Mouse (Mus musculus) liver, embryonic 14.5 days (tissue): ENCODE data around the gene Tmie.

Experiments
- CTCF ChIP-seq: IDR thresholded peaks from 2 replicates; pipeline ENCODE4 v1.5.1; 2016; ENCODE audit warnings: antibody characterized with exemption, low read depth, control low read depth
- EP300 ChIP-seq: IDR thresholded peaks from 2 replicates; pipeline ENCODE4 v1.6.1; 2016; ENCODE audit warnings: antibody characterized with exemption, low read depth

DNA sequence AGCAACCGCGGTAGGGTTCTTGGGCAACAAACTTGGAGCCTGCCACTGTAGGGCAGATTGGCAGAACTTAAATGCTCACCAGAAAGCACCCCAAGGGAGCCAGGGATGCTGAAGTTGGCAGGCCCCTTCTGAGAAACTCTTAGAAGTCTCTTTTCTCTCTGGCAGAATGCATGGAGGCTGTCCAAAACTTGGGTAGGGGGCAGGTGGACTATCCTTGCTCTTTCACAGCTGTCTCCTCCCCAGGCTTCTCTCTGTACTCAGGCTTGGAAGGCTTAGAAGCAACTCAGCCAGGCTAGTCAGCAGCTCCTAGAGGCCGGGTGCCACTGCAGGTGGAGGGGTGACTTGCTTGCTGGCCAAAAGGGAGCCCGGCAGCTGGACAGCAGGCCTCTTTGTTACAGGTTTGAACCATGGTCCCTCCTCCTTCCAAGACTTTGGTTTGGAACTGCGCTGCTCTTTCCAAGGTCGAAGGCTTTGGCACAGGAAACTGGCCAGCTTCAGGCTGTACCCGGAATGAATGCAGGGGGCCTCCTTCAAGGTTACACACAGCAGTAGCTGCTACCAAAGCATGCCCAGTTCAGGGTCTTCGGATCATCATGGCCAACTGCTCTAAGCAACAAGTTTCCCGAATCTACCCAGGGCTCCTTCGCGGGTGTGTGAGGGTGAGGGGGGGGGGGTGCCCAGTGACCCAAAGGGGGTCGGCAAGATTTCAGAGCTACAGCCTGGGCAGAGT is 557 bp downstream of the Tmie start, which contains the start of gene Als2cl:
- TF ChIP-seq EP300 = no peak
- TF ChIP-seq CTCF = no peak
